Mouse (Mus musculus) forebrain, embryonic 11.5 days (tissue): ENCODE results near the gene Afap1l2. TPM values are rescaled to one million over a fixed set of nuclear protein-coding genes. Genes with fewer than 3 reads are reported as not detected.
A peak's percentile ranks its signal among the peaks of the same experiment; 100 is the strongest.

Experiments used
- ATAC-seq: fragments of 200-750 bp; cut with Nextera tagmentation; replicated peaks from 2 replicates; pipeline ENCODE4 v1.8.0; 2017; ENCODE audit warnings: moderate TSS enrichment; ENCODE audit not compliant: low FRiP score
- DNase-seq: peaks from one replicate; pipeline ENCODE4 v3.0.0-alpha.2; 2017; ENCODE audit warnings: low spot score
- H3K27ac ChIP-seq: fragments of 300-500 bp; sonication (generic); 2 replicates; pipeline ENCODE4 v1.5.1; 2014; ENCODE audit warnings: low read depth, low read length
- H3K27me3 ChIP-seq: fragments of 300-500 bp; sonication (generic); 2 replicates; pipeline ENCODE4 v1.6.1; 2014; ENCODE audit warnings: mild to moderate bottlenecking, low read length, mixed read lengths; ENCODE audit not compliant: control insufficient read depth, insufficient read depth
- H3K36me3 ChIP-seq: fragments of 300-500 bp; sonication (generic); 2 replicates; pipeline ENCODE4 v1.6.1; 2014; ENCODE audit warnings: mild to moderate bottlenecking, low read length, moderate library complexity, mixed read lengths; ENCODE audit not compliant: control insufficient read depth, insufficient read depth
- H3K4me1 ChIP-seq: fragments of 300-500 bp; sonication (generic); replicated peaks from 2 replicates; pipeline ENCODE4 v1.6.1; 2014; ENCODE audit warnings: low read length, mixed read lengths; ENCODE audit not compliant: control insufficient read depth, insufficient read depth
- H3K4me2 ChIP-seq: fragments of 300-500 bp; sonication (generic); 2 replicates; pipeline ENCODE4 v1.6.1; 2014; ENCODE audit warnings: low read depth, mild to moderate bottlenecking, low read length, moderate library complexity, mixed read lengths; ENCODE audit not compliant: severe bottlenecking
- H3K4me3 ChIP-seq: fragments of 300-500 bp; sonication (generic); 2 replicates; pipeline ENCODE4 v1.5.1; 2014; ENCODE audit warnings: low read depth, low read length
- H3K9ac ChIP-seq: fragments of 300-500 bp; sonication (generic); 2 replicates; pipeline ENCODE4 v1.6.1; 2014; ENCODE audit warnings: low read length
- H3K9me3 ChIP-seq: fragments of 300-500 bp; sonication (generic); 2 replicates; pipeline ENCODE4 v1.6.1; 2016; ENCODE audit warnings: low read length, mixed read lengths; ENCODE audit not compliant: control insufficient read depth
- WGBS: fragments of 180-500 bp; shearing (Covaris S2); extraction: QIAGEN DNeasy Blood & Tissue Kit; methylation state at CpG from one replicate; pipeline ENCODE4 v1.1.7; 2014; 5-methylcytosine and 5-hydroxymethylcytosine counted together
- polyA plus RNA-seq: library from polyadenylated mRNA; unstranded; fragments of >200 nt; fragmentation: Nextera tagmentation; extraction: Ambion mirVana; gene quantifications from 2 replicates; pipeline ENCODE4 v1.2.1, GENCODE M21; 2014

The Afap1l2 gene
- polyA plus RNA-seq, 1 experiment from 2014 or later, result 2.4 TPM

DNA sequence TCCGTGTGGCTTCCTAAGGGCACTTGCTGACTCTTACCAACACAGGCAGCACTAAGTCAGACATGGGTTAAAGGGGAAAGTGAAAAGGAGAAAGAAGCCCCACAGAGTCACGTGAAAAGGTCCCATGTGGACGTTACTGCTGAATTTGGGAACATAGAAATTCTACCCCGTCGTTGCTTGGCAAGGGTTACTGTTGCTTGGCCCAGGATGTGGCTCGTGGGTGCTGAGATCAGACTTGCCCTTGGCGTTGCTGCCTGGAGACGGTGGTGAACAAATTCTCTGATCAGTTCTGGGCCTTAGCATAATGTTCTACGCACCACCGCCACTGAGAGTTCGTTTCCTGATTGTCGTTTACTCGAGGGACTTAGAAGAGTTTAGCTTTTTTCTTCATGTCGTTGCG, 28.8 kb upstream of the Afap1l2 start:
- Histone ChIP-seq H3K4me1 (no peaks in the 10 kb centered on the region), H3K27ac (no peak overlapping the region), H3K9me3 (no peaks in the 10 kb centered on the region), H3K4me2 (no peak overlapping the region), H3K9ac (no peak overlapping the region), H3K27me3 (no peaks in the 10 kb centered on the region), H3K36me3 (no peaks in the 10 kb centered on the region), H3K4me3 (no peak overlapping the region)
- DNase-seq (no peak), ATAC-seq (no peak)
- WGBS, result 90% methylated on average over 15 of the region's 15 CpGs

DNA sequence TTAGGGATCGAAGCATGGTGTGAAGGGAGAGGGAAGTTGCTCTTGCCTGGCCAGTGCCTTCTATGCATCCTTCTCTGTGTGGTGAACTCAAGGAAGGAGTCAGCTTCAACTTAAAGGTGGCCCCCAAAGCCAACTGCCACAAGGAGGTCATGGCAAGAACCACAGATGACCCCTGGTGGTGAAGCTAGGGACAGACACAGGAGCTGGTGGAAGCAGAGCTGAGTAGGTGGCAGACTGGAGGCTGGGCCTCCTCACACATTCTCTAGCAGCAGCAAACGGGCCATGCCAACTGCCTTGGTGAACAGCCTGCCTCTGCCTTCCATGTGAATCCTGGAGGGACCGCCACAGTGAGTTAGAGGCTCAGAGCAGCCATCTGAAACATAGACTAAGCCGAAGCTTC, 23.6 kb upstream of the Afap1l2 start:
- whole genome bisulfite sequencing, result 86% methylated on average over 4 of the region's 4 CpGs
- Histone ChIP-seq H3K9ac (no peak overlapping the region), H3K4me2 (no peak overlapping the region), H3K4me1 (0 out of 2 replicates have a peak, but pooled peaks cover 2% of the 10 kb centered on the region), H3K9me3 (no peaks in the 10 kb centered on the region), H3K27ac (no peak overlapping the region), H3K36me3 (no peaks in the 10 kb centered on the region), H3K27me3 (no peaks in the 10 kb centered on the region), H3K4me3 (no peak overlapping the region)
- DNase-seq, result peak; percentile 68
- no peak for ATAC-seq

DNA sequence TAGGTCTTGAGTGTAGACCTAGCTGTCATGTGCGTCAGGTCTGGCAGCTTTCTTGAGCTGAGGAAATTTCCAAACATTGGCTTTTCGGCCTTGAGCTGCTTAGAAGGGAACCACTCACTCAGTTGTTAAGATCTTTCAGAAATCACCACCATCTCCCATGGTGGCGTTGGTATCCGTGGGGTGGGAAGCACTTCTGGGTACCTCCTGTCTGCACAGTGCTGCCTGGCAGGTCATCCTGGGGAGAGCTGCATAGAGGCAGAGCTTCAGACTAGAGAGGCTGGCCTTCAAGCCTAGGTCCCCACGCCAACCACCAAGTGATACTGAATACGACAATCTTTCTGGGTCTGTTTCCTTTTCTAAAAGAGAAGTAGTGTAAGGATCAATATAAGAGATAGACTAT, 21.4 kb upstream of the Afap1l2 start:
- Histone ChIP-seq H3K4me1 (0 out of 2 replicates have a peak, but pooled peaks cover 2% of the 10 kb centered on the region), H3K27ac (no peak overlapping the region), H3K4me3 (no peak overlapping the region), H3K36me3 (no peaks in the 10 kb centered on the region), H3K4me2 (no peak overlapping the region), H3K9ac (no peak overlapping the region), H3K9me3 (no peaks in the 10 kb centered on the region), H3K27me3 (no peaks in the 10 kb centered on the region)
- ATAC-seq, result no peak
- 88% methylated on average over 6 of the region's 6 CpGs for WGBS
- DNase-seq, result no peak

DNA sequence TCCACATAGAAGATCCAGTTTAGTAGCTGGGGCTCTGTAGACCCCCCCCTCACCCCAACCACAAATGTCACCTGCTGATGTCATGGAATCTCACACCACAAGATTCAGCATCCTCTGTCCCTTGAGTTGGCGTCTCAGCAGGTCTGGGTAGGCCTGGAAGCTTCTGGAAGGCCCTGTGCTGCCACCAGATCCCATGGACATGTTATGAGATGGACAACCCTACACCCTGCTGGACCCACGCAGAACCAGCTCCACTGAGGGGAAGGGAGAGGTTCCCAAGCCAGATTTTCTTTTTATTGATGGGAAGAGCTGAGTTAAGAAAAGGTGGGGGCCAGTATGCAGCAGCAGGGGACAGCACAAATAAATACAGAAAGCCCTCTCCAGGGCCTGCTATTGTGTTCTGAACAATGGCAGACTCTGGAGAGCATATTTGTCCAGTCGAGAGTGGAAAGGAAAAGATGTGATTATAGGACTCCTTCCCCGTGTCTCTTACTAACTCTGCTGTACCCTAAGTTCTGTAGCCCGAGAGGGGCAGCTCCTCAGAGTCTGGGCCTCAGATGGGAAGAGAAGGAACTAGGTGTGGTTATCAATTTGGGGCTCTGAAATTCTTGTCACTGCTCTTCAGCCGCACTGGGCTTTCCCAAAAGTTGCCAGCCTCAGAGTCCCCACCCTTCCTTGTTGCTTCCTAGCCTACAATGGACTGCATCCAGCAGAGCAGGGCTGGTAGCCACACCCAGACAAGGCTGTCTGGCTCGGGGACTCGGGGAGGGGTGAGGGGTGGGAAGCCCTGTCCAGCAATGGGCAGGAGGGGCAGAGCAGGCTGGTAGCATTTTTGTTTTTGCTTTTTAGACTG, 20.5 kb upstream of the Afap1l2 start:
- H3K27ac ChIP-seq, result no peak overlapping the region
- no peak overlapping the region for H3K4me2 ChIP-seq
- H3K36me3 ChIP-seq, result no peaks in the 10 kb centered on the region
- H3K4me1 ChIP-seq, result 0 out of 2 replicates have a peak, but pooled peaks cover 2% of the 10 kb centered on the region
- 41% methylated on average over 8 of the region's 8 CpGs for WGBS
- DNase-seq (no peak), ATAC-seq (no peak)
- no peaks in the 10 kb centered on the region for H3K9me3 ChIP-seq
- H3K4me3 ChIP-seq, result no peak overlapping the region
- no peak overlapping the region for H3K9ac ChIP-seq
- no peaks in the 10 kb centered on the region for H3K27me3 ChIP-seq

DNA sequence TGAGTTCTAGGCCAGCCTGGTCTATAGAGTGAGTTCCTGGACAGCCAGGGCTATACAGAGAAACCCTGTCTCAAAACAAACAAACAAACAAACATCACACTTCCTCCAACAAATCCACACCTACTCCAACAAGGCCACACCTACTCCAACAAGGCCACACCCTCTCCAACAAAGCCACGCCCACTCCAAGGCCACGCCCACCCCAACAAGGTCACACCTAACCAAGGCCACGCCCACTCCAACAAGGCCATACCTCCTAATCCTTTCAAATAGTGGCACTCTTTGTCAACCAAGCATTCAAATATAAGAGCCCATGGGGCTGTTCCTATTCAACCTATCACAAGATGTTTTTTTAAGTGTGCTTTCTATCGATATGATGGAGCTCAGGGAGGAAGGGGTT, 18.5 kb upstream of the Afap1l2 start:
- 0 out of 2 replicates have a peak, but pooled peaks cover 2% of the 10 kb centered on the region for H3K4me1 ChIP-seq
- no peak overlapping the region for H3K4me3 ChIP-seq
- no peaks in the 10 kb centered on the region for H3K9me3 ChIP-seq
- no peak overlapping the region for H3K27ac ChIP-seq
- no peak for DNase-seq
- H3K4me2 ChIP-seq, result no peak overlapping the region
- no peak overlapping the region for H3K9ac ChIP-seq
- WGBS, result 64% methylated on average over 4 of the region's 4 CpGs
- no peaks in the 10 kb centered on the region for H3K27me3 ChIP-seq
- no peak for ATAC-seq
- H3K36me3 ChIP-seq, result no peaks in the 10 kb centered on the region

DNA sequence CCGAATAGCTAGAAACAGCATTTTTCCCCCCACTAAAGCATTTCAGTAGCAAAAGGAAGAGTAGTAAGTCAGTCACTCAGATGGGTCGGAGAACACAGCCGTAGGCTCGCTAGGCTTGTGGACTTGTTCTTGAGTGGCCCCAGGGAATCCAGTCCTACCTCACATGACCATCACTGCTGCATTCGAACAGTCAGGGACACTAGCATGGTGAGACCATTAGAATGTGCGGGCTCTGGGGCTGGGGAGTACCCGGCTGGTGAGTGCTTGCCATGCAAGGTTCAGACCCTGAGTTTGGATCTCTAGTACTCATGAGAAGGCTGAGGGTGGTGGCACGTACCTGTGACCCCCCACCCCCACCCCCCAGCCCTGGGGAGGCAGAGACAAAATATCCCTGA, 9.8 kb upstream of the Afap1l2 start:
- H3K27ac ChIP-seq, result no peak overlapping the region
- H3K9ac ChIP-seq, result no peak overlapping the region
- ATAC-seq (no peak), DNase-seq (no peak)
- H3K4me3 ChIP-seq, result no peak overlapping the region
- H3K4me1 ChIP-seq, result 0 out of 2 replicates have a peak, but pooled peaks cover 3% of the 10 kb centered on the region
- no peaks in the 10 kb centered on the region for H3K36me3 ChIP-seq
- no peak overlapping the region for H3K4me2 ChIP-seq
- no peaks in the 10 kb centered on the region for H3K9me3 ChIP-seq
- no peaks in the 10 kb centered on the region for H3K27me3 ChIP-seq
- 85% methylated on average over 8 of the region's 8 CpGs for WGBS

DNA sequence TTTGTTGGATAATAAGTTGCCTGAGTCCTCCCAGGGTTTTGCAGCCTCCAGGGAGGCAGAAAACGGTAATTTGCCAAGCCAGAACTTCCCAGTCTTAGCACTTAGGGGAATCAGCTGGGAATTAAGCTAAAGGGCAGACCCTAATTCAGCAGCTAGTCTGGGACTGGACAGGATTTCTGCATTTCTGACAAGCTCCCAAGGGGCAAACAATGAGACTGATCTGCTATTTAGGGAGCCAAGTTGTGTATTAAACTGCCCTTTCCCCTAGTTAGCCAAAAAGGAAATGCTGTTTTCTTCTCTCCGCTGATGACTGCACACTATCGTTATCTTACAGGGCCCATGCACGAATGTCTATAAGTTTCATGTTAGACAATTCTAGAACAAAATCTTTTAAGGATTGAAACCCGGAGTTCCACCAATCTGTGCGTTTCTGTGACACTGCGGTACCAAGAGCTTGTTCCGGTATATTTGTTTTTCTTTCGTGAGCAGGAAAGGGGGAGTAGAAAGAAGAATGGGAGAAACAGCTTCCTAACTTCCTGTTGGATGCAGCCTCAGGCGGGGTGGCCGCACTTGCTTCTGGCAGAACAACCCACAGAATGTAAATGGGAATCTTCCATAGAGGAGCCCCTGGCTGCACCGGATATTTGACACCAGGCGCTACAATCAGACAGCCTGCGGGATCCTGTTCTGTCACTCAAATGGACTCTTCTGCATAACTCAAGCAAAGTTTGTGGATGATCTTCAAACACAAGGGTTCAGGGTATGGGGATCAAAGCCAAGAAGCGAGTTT, 9.2 kb upstream of the Afap1l2 start:
- H3K4me2 ChIP-seq, result no peak overlapping the region
- no peaks in the 10 kb centered on the region for H3K36me3 ChIP-seq
- ATAC-seq (no peak), DNase-seq (no peak)
- no peaks in the 10 kb centered on the region for H3K27me3 ChIP-seq
- H3K9me3 ChIP-seq, result no peaks in the 10 kb centered on the region
- H3K9ac ChIP-seq, result no peak overlapping the region
- 0 out of 2 replicates have a peak, but pooled peaks cover 3% of the 10 kb centered on the region for H3K4me1 ChIP-seq
- no peak overlapping the region for H3K4me3 ChIP-seq
- H3K27ac ChIP-seq, result no peak overlapping the region
- WGBS, result 63% methylated on average over 15 of the region's 15 CpGs

DNA sequence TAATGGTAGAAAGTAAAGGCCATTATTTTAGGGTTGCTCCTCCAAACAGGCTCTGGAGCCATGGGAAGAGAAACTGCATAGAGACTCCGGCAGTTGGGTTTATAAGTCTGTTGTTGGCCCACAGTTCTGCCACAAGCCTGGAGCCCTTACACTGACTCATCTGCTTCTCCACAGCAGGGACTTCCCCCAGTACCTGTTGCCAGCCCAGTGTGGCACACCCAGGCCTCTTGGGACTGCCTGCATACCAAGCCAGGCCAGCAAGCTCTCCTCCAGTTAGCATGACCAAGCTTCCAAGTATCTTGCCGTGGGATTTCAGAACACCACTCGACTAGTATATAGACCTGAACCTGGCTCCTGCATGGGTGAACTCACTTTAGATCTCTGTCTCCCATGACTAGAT, 6.8 kb upstream of the Afap1l2 start:
- H3K27ac ChIP-seq, result no peak overlapping the region
- H3K4me3 ChIP-seq, result no peak overlapping the region
- no peaks in the 10 kb centered on the region for H3K27me3 ChIP-seq
- 0 out of 2 replicates have a peak, but pooled peaks cover 3% of the 10 kb centered on the region for H3K4me1 ChIP-seq
- no peaks in the 10 kb centered on the region for H3K9me3 ChIP-seq
- no peaks in the 10 kb centered on the region for H3K36me3 ChIP-seq
- H3K4me2 ChIP-seq, result no peak overlapping the region
- DNase-seq (no peak), ATAC-seq (no peak)
- 90% methylated on average over 3 of the region's 3 CpGs for WGBS
- no peak overlapping the region for H3K9ac ChIP-seq
